Mouse (Mus musculus): ENCODE results near the gene Fnbp1.

DNA sequence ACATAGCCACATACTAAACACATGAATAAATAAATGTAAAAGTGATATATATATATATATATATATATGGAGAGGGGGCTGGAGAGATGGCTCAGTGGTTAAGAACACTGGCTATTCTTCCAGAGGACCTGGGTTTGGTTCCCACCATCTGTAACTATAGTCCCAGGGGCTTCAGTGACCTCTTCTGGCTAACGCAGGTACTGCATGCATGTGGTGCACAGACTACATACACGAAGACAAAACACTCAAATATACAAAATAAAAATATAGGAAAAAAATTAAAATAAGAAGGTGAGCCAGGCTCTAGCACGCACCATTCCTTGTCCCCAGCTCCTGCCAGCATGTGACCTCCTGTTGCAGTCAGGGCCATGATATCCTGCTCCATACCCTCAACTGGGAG, 85.7 kb downstream of the Fnbp1 start:
- no peak for TF ChIP-seq CTCF (IDR thresholded peaks at IDR 0.05; ENCODE audit: borderline replicate concordance, control insufficient read depth, extremely low read depth, insufficient read depth, low read length, poor library complexity)
- TF ChIP-seq POLR2A (IDR thresholded peaks at IDR 0.05; ENCODE audit: control insufficient read depth, extremely low read depth, insufficient read depth, low read length, poor library complexity): no peak
